Comparison of ENCODE assay signal across 22 mouse cellular contexts in the genomic region with DNA sequence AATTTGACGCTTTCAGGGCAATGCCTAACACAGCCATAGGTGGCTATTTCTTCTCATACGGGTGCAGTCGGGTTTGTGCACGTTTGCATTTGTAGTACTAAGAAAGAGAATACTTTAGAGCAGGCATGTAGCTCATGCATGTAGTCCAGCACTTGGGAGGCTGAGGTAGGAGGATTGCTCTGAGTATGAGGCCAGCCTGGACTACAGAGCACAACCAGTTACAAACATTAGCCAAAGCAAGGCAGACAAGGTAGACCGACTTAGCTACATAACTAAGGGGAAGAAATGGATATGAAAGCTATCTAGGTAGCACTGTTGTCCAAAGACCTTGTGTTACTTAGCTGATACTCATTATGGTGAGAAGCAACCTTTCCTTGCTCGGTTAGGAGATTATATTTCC. TPM values are rescaled to one million over a fixed set of nuclear protein-coding genes. Genes with fewer than 3 reads are reported as not detected.
DNase-seq lines count a peak whose midpoint lies in the region; ATAC-seq and TF ChIP-seq lines count a peak whose summit lies in the region.
"Had no signal": no experiment of that assay in that cellular context is flagged by ENCODE, and none has a peak within 500 bp of the region (broad histone marks: within the 10 kb centered on the region; RNA-seq: fewer than 3 reads in every experiment).

No protein-coding gene starts in this region.

- DNase-seq in G1E (ENCODE audit: low spot score), result no peak
- DNase-seq in c-Kit-positive CD71-positive TER-119-negative erythroid progenitor cells, embryonic 14.5 days (ENCODE audit: low read depth), result peak; percentile 43
- no peak for DNase-seq in left cerebral cortex, postnatal 25 days (ENCODE audit: low spot score in 2 of 2)
- DNase-seq: adrenal gland, postnatal 10 days; cerebellum, postnatal 10 days; gastrocnemius, postnatal 14 days; kidney, adult 18-20 months; layer of hippocampus, postnatal 36 days; right cerebral cortex, adult 18-20 months; thymus, postnatal 14 days had no signal

- H3K36me3 ChIP-seq in megakaryocyte, embryonic 14.5 days (replicated peaks; ENCODE audit: low read length), result peaks cover 25% of the 10 kb centered on the region
- H3K36me3 ChIP-seq in G1E (replicated peaks), result peaks cover 31% of the 10 kb centered on the region
- H3K36me3 ChIP-seq in liver, embryonic 16.5 days (ENCODE audit: control insufficient read depth, insufficient read depth), result peaks cover under 1% of the 10 kb centered on the region; the same call in 1 of the 2 replicates
- peaks cover 9% of the 10 kb centered on the region for H3K36me3 ChIP-seq in forebrain, embryonic 15.5 days

- 42% methylated on average over 6 of the region's 6 CpGs for WGBS in liver, embryonic 16.5 days (ENCODE audit: insufficient replicate concordance)
- WGBS in forebrain, embryonic 15.5 days, result 90% methylated on average over 6 of the region's 6 CpGs

- H3K27ac ChIP-seq in liver, embryonic 16.5 days (ENCODE audit: low read length), result peak overlapping the region; percentile 29
- H3K27ac ChIP-seq in forebrain, embryonic 15.5 days (replicated peaks), result no peak overlapping the region
- H3K27ac ChIP-seq: embryonic facial prominence, embryonic 15.5 days; forebrain, embryonic 13.5 days; heart, embryonic 15.5 days; kidney, postnatal 0 days had no signal

- no peak overlapping the region for H3K4me2 ChIP-seq in liver, embryonic 16.5 days (ENCODE audit: low read depth, low read length)
- H3K4me2 ChIP-seq in forebrain, embryonic 15.5 days (replicated peaks), result no peak overlapping the region
- H3K4me2 ChIP-seq: embryonic facial prominence, embryonic 15.5 days; forebrain, embryonic 13.5 days; heart, embryonic 15.5 days had no signal

- H3K9ac ChIP-seq in liver, embryonic 16.5 days (ENCODE audit: low read depth, low read length), result no peak overlapping the region
- H3K9ac ChIP-seq in forebrain, embryonic 15.5 days (replicated peaks), result no peak overlapping the region
- H3K9ac ChIP-seq: embryonic facial prominence, embryonic 15.5 days; heart, embryonic 15.5 days had no signal

- H3K9me3 ChIP-seq in megakaryocyte, embryonic 14.5 days, result no peaks in the 10 kb centered on the region
- no peaks in the 10 kb centered on the region for H3K9me3 ChIP-seq in G1E (replicated peaks)
- H3K9me3 ChIP-seq in liver, embryonic 16.5 days (replicated peaks; ENCODE audit: control insufficient read depth, low read length), result no peaks in the 10 kb centered on the region
- H3K9me3 ChIP-seq in forebrain, embryonic 15.5 days, result no peaks in the 10 kb centered on the region
- H3K9me3 ChIP-seq: embryonic facial prominence, embryonic 15.5 days; forebrain, embryonic 13.5 days; heart, embryonic 15.5 days had no signal

- H3K27me3 ChIP-seq in megakaryocyte, embryonic 14.5 days (replicated peaks), result no peaks in the 10 kb centered on the region
- H3K27me3 ChIP-seq in G1E (ENCODE audit: insufficient read depth, low read length), result no peaks in the 10 kb centered on the region
- H3K27me3 ChIP-seq in liver, embryonic 16.5 days (ENCODE audit: control insufficient read depth, insufficient read depth, low read depth, low read length), result no peaks in the 10 kb centered on the region
- no peaks in the 10 kb centered on the region for H3K27me3 ChIP-seq in forebrain, embryonic 15.5 days
- H3K27me3 ChIP-seq: embryonic facial prominence, embryonic 15.5 days; forebrain, embryonic 13.5 days; heart, embryonic 15.5 days had no signal

- ATAC-seq in megakaryocyte, adult 5-6 weeks (ENCODE audit: poor library complexity, severe bottlenecking), result no peak
- no peak for ATAC-seq in G1E (ENCODE audit: extremely low read depth, insufficient number of reproducible peaks, low FRiP score, poor library complexity, severe bottlenecking)
- no peak for ATAC-seq in liver, embryonic 16.5 days (ENCODE audit: low read depth)
- no peak for ATAC-seq in forebrain, embryonic 15.5 days (replicated peaks)
- ATAC-seq: activated CD4-positive, CD25-positive, alpha-beta regulatory T cell, adult 4 months; forebrain, embryonic 13.5 days; lung, postnatal 0 days had no signal

- peaks cover 59% of the 10 kb centered on the region for H3K4me1 ChIP-seq in megakaryocyte, embryonic 14.5 days
- H3K4me1 ChIP-seq in G1E (ENCODE audit: insufficient read depth, low read depth, low read length), result peaks cover 46% of the 10 kb centered on the region
- H3K4me1 ChIP-seq in liver, embryonic 16.5 days (ENCODE audit: control insufficient read depth, low read depth, low read length), result peaks cover 37% of the 10 kb centered on the region
- peaks cover 40% of the 10 kb centered on the region for H3K4me1 ChIP-seq in forebrain, embryonic 15.5 days

- H3K4me3 ChIP-seq in megakaryocyte, embryonic 14.5 days (replicated peaks), result peak overlapping the region; percentile 81
- peak overlapping the region; percentile 52; the same call in 1 of the 2 replicates for H3K4me3 ChIP-seq in G1E (ENCODE audit: low read depth, low read length)
- no peak overlapping the region for H3K4me3 ChIP-seq in liver, embryonic 16.5 days (ENCODE audit: low read depth, low read length)
- no peak overlapping the region for H3K4me3 ChIP-seq in forebrain, embryonic 15.5 days
- H3K4me3 ChIP-seq: embryonic facial prominence, embryonic 15.5 days; forebrain, embryonic 13.5 days; heart, embryonic 15.5 days had no signal

- intact Hi-C loops in left cerebral cortex, postnatal 25 days (cut with DNase I), result no loop called here

- no peak for TF ChIP-seq CTCF in G1E (IDR thresholded peaks at IDR 0.05; ENCODE audit: low read depth, low read length)

RNA-seq across cellular contexts. Expression of a gene that starts 3.0 kb away (rescaled TPM):
- polyA plus RNA-seq in megakaryocyte, embryonic 14.5 days (2012; ENCODE audit: insufficient read depth, low replicate concordance), result 31.3 and 34.2 TPM in 2 replicates
- 26.5 and 30.8 TPM in 2 replicates for total RNA-seq in megakaryocyte, adult 5-6 weeks (2015)
- total RNA-seq in megakaryocyte, adult 5-6 weeks (2017), result 33.3 and 36.7 TPM in 2 replicates
- total RNA-seq in G1E (2014; fragmentation: Nextera tagmentation), result 26.5 and 65.8 TPM in 2 replicates
- 15.1 and 15.8 TPM in 2 replicates for total RNA-seq in G1E (2017)
- polyA plus RNA-seq in G1E (2012), result 13.4 and 17.6 TPM in 2 replicates
- polyA plus RNA-seq in liver, embryonic 16.5 days (2015; fragmentation: Nextera tagmentation; extraction: Ambion mirVana), result 11.7 and 19.8 TPM in 2 replicates
- 10 to 100 TPM; 17.3 to 19.0 TPM for total RNA-seq in left cerebral cortex, postnatal 25 days (2021)
- polyA plus RNA-seq in forebrain, embryonic 15.5 days (2015; fragmentation: Nextera tagmentation; extraction: Ambion mirVana), result 30.7 and 45.9 TPM in 2 replicates

RNA-seq across cellular contexts. Expression of a gene that starts 3.7 kb away (rescaled TPM):
- 147 and 205 TPM in 2 replicates for polyA plus RNA-seq in megakaryocyte, embryonic 14.5 days (2012; ENCODE audit: insufficient read depth, low replicate concordance)
- total RNA-seq in megakaryocyte, adult 5-6 weeks (2015), result 288 and 354 TPM in 2 replicates
- 165 and 181 TPM in 2 replicates for total RNA-seq in megakaryocyte, adult 5-6 weeks (2017)
- total RNA-seq in G1E (2014; fragmentation: Nextera tagmentation), result 191 and 209 TPM in 2 replicates
- total RNA-seq in G1E (2017), result 89.2 and 113 TPM in 2 replicates
- 74.2 and 102 TPM in 2 replicates for polyA plus RNA-seq in G1E (2012)
- polyA plus RNA-seq in liver, embryonic 16.5 days (2015; fragmentation: Nextera tagmentation; extraction: Ambion mirVana), result 196 and 197 TPM in 2 replicates
- total RNA-seq in left cerebral cortex, postnatal 25 days (2021), result 100 to 1,000 TPM; 219 to 231 TPM
- polyA plus RNA-seq in forebrain, embryonic 15.5 days (2015; fragmentation: Nextera tagmentation; extraction: Ambion mirVana), result 373 and 391 TPM in 2 replicates

RNA-seq across cellular contexts. Expression of a gene that starts 27.1 kb away (rescaled TPM):
- 0.17 and 1.7 TPM in 2 replicates for polyA plus RNA-seq in megakaryocyte, embryonic 14.5 days (2012; ENCODE audit: insufficient read depth, low replicate concordance)
- total RNA-seq in megakaryocyte, adult 5-6 weeks (2015), result not detected in 2 replicates
- not detected in 2 replicates for total RNA-seq in megakaryocyte, adult 5-6 weeks (2017)
- total RNA-seq in G1E (2014; fragmentation: Nextera tagmentation) (0.75 TPM in 1 of 2 replicates, not detected in the other), G1E (2017) (not detected in 2 replicates)
- not detected in 2 replicates for polyA plus RNA-seq in G1E (2012)
- not detected in 2 replicates for polyA plus RNA-seq in liver, embryonic 16.5 days (2015; fragmentation: Nextera tagmentation; extraction: Ambion mirVana)
- not detected for total RNA-seq in left cerebral cortex, postnatal 25 days (2021)
- polyA plus RNA-seq in forebrain, embryonic 15.5 days (2015; fragmentation: Nextera tagmentation; extraction: Ambion mirVana), result not detected in 2 replicates
- total RNA-seq: gastrocnemius, postnatal 14 days; heart, adult 8-10 months; layer of hippocampus, postnatal 36 days; megakaryocyte-erythroid progenitor cell, adult 5-6 weeks had no signal
- polyA plus RNA-seq: forebrain, embryonic 13.5 days; heart, embryonic 15.5 days; kidney, postnatal 0 days had no signal

Comparison
In these comparisons a context has a peak if more than half of its experiments do, and no peak if none do; other contexts are left out.
1. H3K4me3 ChIP-seq: peak in megakaryocyte, embryonic 14.5 days (single experiment) and G1E (single experiment); none in liver, embryonic 16.5 days (single experiment) and forebrain, embryonic 15.5 days (single experiment).